Mouse (Mus musculus): ENCODE data around the gene Olfr91. TPM values are rescaled to one million over a fixed set of nuclear protein-coding genes. Genes with fewer than 3 reads are reported as not detected.

Olfr91 gene
- polyA plus RNA-seq, 1 experiment from 2014 or later, result not detected

DNA sequence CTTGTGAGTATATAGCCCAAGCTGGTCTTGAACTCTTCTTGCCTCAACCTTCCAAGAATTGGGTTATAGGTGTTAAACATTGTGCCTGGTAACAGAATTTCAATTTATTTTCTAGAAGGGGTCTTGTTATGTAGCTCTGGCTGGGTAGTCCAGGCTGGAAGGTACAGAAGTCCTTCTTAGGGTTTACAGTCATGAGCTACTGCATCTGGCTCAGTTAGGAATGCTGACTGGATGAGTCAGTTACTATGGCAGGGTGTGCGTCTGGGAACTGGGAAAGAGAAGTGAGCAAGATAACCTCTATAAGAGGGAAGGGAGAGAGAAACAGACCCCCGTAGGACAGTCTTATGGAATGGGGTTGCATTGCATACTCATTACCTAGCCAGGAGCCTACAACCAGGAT lies 22.3 kb downstream of the Olfr91 start:
- Histone ChIP-seq H3K4me2 (no peak overlapping the region), H3K27ac (replicated peaks) (no peak overlapping the region), H3K27me3 (no peaks in the 10 kb centered on the region), H3K9ac (no peak overlapping the region), H3K36me3 (peaks cover 53% of the 10 kb centered on the region), H3K4me3 (no peak overlapping the region), H3K9me3 (no peaks in the 10 kb centered on the region), H3K4me1 (replicated peaks) (peaks cover 15% of the 10 kb centered on the region)
- no peak for ATAC-seq (ENCODE audit: low FRiP score, low read depth)
- WGBS, result 94% methylated on average over 2 of the region's 2 CpGs

DNA sequence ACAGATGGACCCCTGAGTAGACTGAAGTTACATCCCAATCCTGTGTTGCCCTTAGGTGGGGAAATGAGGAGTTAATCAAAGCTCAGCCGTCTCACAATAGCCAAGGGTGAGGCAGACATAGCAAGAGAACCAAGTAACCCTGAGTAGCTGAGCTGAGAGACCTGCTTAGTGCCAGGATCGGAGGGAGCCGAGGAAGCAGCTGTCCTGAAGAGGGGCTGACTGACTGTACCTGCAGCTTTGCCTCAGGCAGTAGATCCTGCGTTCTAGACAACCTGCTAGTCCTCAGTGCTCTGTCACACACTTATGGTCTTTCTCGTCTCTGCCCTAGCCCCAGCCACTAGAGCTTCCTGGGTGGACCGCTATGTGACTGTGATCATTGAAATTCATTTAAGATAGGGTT lies 22.9 kb downstream of the Olfr91 start:
- 91% methylated on average over 6 of the region's 6 CpGs for WGBS
- Histone ChIP-seq H3K27me3 (no peaks in the 10 kb centered on the region), H3K27ac (replicated peaks) (no peak overlapping the region), H3K4me1 (replicated peaks) (peaks cover 15% of the 10 kb centered on the region), H3K4me3 (no peak overlapping the region), H3K9ac (no peak overlapping the region), H3K4me2 (no peak overlapping the region), H3K9me3 (no peaks in the 10 kb centered on the region), H3K36me3 (peaks cover 59% of the 10 kb centered on the region)
- ATAC-seq (ENCODE audit: low FRiP score, low read depth), result no peak

DNA sequence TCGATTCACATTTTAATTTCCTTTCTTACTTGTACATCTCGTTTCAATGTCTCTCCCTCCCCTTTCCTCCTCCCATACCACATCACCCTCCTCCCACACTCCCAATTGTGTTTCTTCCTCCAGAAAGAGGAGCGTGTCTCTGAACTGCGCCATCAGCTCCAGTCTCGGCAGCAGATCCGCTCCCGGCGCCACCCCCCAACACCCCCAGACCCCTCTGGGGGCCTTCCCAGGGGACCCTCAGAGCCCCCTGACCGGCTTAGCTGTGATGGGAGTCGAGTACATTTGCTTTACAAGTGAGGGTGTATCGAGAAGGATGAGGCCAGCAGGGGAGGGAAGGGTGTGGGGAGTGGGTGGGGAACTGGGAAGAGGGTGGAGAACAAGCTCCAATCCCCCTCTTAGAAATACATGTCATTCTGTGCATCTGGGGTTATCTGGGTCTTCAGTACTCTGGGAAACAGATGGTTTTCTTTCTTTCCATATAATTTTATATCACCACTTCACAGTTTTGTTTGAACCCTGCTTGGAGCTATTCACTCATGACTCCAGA lies 25.3 kb downstream of the Olfr91 start:
- 29% methylated on average over 11 of the region's 11 CpGs for WGBS
- Histone ChIP-seq H3K9me3 (no peaks in the 10 kb centered on the region), H3K4me2 (peak overlapping the region; percentile 13; the same call in 1 of the 2 replicates), H3K27ac (replicated peaks) (peak overlapping the region; percentile 54; the same call in 1 of the 2 replicates), H3K36me3 (peaks cover 83% of the 10 kb centered on the region), H3K4me3 (no peak overlapping the region), H3K4me1 (replicated peaks) (0 out of 2 replicates have a peak, but pooled peaks cover 4% of the 10 kb centered on the region), H3K9ac (no peak overlapping the region), H3K27me3 (no peaks in the 10 kb centered on the region)
- ATAC-seq (ENCODE audit: low FRiP score, low read depth), result no peak; the same call in 1 of the 2 replicates

DNA sequence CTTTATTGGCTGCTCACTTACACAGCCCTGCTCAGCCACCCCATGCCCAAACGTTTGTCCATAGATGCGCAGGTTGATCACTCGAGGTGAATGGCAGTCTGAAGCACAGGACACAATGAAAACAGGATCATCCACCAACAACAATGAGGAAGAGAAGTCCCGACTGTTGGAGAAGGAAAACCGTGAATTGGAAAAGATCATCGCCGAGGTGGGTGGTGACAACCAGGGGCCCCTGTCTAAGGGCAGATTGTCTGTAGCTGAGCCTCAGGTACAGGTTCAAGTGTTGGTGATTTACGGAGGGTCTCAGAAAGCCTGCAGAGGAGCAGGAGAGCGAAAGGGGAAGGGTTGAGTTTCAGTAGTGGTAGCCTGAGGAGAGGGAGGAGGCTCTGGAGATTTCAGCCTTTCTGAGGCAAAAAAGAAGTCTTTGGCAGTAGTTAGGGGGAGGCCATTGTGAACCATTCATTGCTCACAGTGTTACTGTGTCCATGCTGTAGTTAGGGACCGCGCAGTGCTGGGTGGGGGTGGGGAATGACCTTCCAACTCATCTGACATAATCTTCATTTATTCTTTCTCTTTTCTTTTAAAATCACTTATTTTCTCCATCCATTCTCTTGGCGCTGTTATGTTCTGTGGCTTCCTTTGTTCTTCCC lies 25.9 kb downstream of the Olfr91 start:
- no peak overlapping the region for H3K4me3 ChIP-seq
- peaks cover 89% of the 10 kb centered on the region for H3K36me3 ChIP-seq
- WGBS, result 47% methylated on average over 12 of the region's 12 CpGs
- no peaks in the 10 kb centered on the region for H3K9me3 ChIP-seq
- no peak overlapping the region for H3K9ac ChIP-seq
- no peaks in the 10 kb centered on the region for H3K27me3 ChIP-seq
- H3K4me1 ChIP-seq (replicated peaks), result 0 out of 2 replicates have a peak, but pooled peaks cover 4% of the 10 kb centered on the region
- H3K4me2 ChIP-seq, result no peak overlapping the region
- H3K27ac ChIP-seq (replicated peaks), result peak overlapping the region; percentile 36; the same call in 1 of the 2 replicates
- peak; percentile 40; the same call in 1 of the 2 replicates for ATAC-seq (ENCODE audit: low FRiP score, low read depth)

DNA sequence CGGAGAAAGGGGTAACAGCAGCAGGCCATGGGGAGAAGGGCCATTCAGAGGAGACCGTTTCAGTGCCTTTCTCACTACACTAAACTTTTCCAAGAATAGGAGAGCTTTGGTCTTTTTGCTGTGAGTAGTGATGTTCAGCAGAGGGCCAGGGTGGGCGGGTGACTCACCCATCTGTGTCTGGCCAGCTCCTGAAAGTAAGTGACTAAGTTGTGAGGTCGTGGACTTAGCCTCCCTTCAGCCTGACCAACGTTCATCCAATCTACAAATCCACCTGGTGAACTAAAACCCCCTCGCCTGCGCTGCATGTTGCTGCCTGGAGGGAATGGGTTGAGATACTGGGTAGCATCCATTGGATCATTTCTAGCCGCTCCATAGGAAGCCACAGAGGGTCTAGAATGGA lies 28.0 kb downstream of the Olfr91 start:
- Histone ChIP-seq H3K4me2 (no peak overlapping the region), H3K27me3 (no peaks in the 10 kb centered on the region), H3K9me3 (no peaks in the 10 kb centered on the region), H3K4me1 (replicated peaks) (0 out of 2 replicates have a peak, but pooled peaks cover 4% of the 10 kb centered on the region), H3K4me3 (no peak overlapping the region), H3K27ac (replicated peaks) (no peak overlapping the region), H3K36me3 (peaks cover 95% of the 10 kb centered on the region), H3K9ac (no peak overlapping the region)
- WGBS, result 89% methylated on average over 8 of the region's 8 CpGs
- no peak for ATAC-seq (ENCODE audit: low FRiP score, low read depth)

DNA sequence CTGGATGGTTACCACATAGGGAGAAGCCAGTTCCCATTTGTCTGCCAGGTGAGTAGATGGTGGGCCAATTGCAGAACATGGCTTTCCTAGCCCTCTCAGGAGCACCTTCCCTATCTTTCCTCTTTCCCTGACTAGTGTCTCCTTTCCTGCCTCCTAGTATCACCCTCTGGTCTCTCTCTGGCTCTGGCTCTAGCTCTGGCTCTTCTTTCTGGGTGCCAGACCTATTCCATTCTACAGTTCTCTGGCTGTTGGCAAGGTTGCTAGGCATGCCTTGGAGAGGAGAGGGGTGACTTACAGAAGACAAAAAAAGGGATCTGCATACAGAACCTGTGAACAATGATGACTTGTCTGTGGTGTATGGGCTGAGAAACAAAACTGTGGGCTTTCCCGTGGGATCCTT lies 30.2 kb downstream of the Olfr91 start:
- H3K9me3 ChIP-seq, result no peaks in the 10 kb centered on the region
- no peak overlapping the region for H3K4me3 ChIP-seq
- no peaks in the 10 kb centered on the region for H3K27me3 ChIP-seq
- 0 out of 2 replicates have a peak overlapping the region, but pooled peaks have one; percentile 30 for H3K27ac ChIP-seq (replicated peaks)
- H3K9ac ChIP-seq, result no peak overlapping the region
- 0 out of 2 replicates have a peak, but pooled peaks cover 4% of the 10 kb centered on the region for H3K4me1 ChIP-seq (replicated peaks)
- ATAC-seq (ENCODE audit: low FRiP score, low read depth), result peak; percentile 35
- WGBS, result 80% methylated on average over 1 of the region's 1 CpGs
- H3K36me3 ChIP-seq, result peaks cover 100% of the 10 kb centered on the region
- no peak overlapping the region for H3K4me2 ChIP-seq

DNA sequence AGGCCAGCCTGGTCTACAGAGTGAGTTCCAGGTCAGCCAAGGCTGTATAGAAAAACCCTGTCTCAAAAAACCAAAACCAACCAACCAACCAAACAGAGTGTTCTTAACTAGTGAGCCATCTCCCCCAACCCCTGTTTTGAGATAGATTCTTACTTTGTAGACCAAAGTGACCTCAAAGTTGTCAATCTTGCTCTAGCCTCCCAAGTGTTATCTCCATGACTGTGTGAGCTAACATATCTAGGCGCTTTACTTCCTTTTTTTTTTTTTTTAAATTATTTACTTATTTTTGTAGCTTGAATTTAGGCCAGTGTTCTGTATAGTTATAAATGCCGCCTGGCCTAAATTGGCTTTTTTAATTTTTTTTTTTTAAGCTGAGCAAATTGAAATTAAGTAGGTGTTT lies 32.1 kb downstream of the Olfr91 start:
- no peaks in the 10 kb centered on the region for H3K9me3 ChIP-seq
- no peaks in the 10 kb centered on the region for H3K4me1 ChIP-seq (replicated peaks)
- H3K27ac ChIP-seq (replicated peaks), result no peak overlapping the region
- no peak overlapping the region for H3K4me3 ChIP-seq
- ATAC-seq (ENCODE audit: low FRiP score, low read depth), result no peak
- 97% methylated on average over 2 of the region's 2 CpGs for WGBS
- no peak overlapping the region for H3K4me2 ChIP-seq
- H3K9ac ChIP-seq, result no peak overlapping the region
- peaks cover 99% of the 10 kb centered on the region for H3K36me3 ChIP-seq
- H3K27me3 ChIP-seq, result no peaks in the 10 kb centered on the region

DNA sequence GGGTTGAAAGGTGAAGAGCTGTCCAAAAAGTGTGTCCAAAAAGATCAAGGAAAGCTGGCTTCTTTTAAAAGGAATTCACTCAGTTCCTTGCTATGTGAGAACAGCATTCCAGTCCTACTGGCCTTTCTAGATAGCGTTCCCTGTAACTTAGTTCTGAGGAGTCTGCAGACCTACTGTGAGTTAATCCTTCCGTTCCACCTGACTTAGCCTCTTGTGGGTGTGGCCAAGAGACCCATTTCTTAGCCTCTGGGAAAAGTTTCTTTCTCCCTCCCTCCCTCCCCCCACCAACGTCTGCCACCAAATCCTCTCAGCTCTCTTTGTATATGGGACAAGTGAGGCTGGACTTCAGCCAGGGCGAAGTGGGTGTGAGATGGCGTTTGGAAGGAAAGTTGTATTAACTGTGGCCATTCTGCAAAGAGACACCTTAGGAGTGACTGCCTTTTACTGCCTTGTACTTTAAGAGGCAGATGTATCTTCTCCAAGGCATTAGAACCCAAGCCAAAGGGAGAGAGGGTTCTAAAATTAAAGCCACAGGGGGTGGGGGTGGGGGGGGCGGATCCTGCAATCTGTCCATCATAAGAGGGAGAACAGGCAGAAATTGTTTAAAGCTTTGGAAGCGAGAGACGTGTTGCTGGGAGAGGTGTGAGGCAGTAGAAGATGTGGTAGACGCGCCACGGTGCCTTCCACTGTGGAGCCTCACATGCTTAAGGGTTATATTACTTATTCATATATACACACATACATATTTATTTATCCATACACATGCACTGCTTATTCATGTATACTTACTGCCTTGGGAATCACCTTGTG lies 34.2 kb downstream of the Olfr91 start:
- Histone ChIP-seq H3K4me1 (replicated peaks) (no peaks in the 10 kb centered on the region), H3K27me3 (no peaks in the 10 kb centered on the region), H3K36me3 (peaks cover 89% of the 10 kb centered on the region), H3K9ac (no peak overlapping the region), H3K4me2 (no peak overlapping the region), H3K27ac (replicated peaks) (no peak overlapping the region), H3K4me3 (no peak overlapping the region), H3K9me3 (no peaks in the 10 kb centered on the region)
- WGBS, result 76% methylated on average over 11 of the region's 11 CpGs
- ATAC-seq (ENCODE audit: low FRiP score, low read depth), result no peak

DNA sequence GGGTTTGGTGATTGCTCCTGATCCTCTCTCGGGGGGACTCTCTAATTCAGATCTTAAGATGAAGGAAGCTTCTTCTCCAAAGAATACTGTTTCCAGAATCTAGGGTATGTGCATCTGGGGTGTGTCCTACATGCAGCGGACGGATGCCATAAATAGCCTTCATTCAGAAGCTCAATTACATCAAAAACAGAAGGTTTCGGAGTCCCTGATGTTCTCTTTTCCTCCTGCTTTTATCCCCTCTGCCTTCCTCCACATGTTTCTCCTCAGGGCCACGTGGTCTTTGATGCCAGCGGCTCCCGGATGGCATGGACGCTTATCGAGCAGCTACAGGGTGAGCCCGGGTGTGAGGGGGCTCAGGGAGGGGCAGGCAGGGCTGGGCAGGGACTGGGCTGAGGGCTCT lies 35.0 kb downstream of the Olfr91 start:
- H3K9ac ChIP-seq, result no peak overlapping the region
- no peak overlapping the region for H3K4me3 ChIP-seq
- no peaks in the 10 kb centered on the region for H3K9me3 ChIP-seq
- no peaks in the 10 kb centered on the region for H3K27me3 ChIP-seq
- no peak overlapping the region for H3K4me2 ChIP-seq
- H3K4me1 ChIP-seq (replicated peaks), result no peaks in the 10 kb centered on the region
- H3K27ac ChIP-seq (replicated peaks), result no peak overlapping the region
- WGBS, result 75% methylated on average over 10 of the region's 10 CpGs
- no peak for ATAC-seq (ENCODE audit: low FRiP score, low read depth)
- H3K36me3 ChIP-seq, result peaks cover 89% of the 10 kb centered on the region

DNA sequence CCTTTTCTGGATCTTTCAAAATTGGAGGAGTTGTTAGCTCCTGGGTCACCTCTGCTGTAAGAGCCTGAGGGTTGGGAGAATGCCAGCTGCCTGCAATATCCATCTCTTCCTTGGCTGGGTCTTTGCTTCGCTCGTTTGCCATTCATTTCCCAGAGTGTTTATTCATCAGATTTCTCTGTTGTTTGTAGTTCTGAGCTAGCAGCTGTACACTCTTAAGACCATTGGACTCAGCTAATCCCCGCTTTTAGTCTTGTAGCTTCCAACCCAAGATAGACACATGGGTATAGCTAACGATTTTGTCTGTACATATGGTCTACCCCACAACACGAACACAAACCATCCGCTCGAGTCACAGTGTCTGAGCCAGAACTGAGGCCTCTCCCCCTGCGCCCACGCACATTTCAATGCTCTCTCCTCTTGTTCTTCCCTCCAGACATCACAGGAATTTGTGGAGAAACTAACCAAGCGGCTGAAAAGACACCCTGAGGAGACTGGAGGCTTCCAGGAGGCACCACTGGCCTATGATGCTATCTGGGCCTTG lies 35.9 kb downstream of the Olfr91 start:
- no peak for ATAC-seq (ENCODE audit: low FRiP score, low read depth)
- H3K4me1 ChIP-seq (replicated peaks), result no peaks in the 10 kb centered on the region
- no peaks in the 10 kb centered on the region for H3K9me3 ChIP-seq
- no peak overlapping the region for H3K9ac ChIP-seq
- no peak overlapping the region for H3K27ac ChIP-seq (replicated peaks)
- 82% methylated on average over 10 of the region's 10 CpGs for WGBS
- peaks cover 82% of the 10 kb centered on the region for H3K36me3 ChIP-seq
- no peaks in the 10 kb centered on the region for H3K27me3 ChIP-seq
- no peak overlapping the region for H3K4me3 ChIP-seq
- no peak overlapping the region for H3K4me2 ChIP-seq

DNA sequence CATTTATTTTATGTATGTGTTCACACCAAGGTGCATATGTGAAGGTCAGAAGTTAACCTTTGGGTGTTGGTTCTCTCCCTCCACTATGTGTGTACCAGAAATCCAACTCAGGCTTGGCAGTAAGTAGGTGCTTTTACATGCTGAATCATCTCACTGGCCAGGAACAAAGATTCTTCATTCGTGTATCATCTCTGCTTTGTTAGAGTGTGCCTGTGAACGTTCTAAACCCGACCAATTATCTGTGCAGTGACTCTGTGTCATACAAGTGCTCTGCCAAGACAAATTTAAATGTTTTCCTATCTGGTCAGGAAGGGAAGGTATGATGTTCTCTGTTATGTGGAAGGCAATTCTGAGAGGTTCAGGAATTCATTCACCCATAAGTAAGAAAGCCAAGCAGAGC lies 36.6 kb downstream of the Olfr91 start:
- no peak for ATAC-seq (ENCODE audit: low FRiP score, low read depth)
- Histone ChIP-seq H3K9ac (no peak overlapping the region), H3K27ac (replicated peaks) (no peak overlapping the region), H3K4me1 (replicated peaks) (peaks cover 5% of the 10 kb centered on the region; the same call in 1 of the 2 replicates), H3K4me3 (no peak overlapping the region), H3K36me3 (peaks cover 80% of the 10 kb centered on the region), H3K4me2 (no peak overlapping the region), H3K27me3 (no peaks in the 10 kb centered on the region), H3K9me3 (no peaks in the 10 kb centered on the region)
- 77% methylated on average over 3 of the region's 3 CpGs for WGBS

DNA sequence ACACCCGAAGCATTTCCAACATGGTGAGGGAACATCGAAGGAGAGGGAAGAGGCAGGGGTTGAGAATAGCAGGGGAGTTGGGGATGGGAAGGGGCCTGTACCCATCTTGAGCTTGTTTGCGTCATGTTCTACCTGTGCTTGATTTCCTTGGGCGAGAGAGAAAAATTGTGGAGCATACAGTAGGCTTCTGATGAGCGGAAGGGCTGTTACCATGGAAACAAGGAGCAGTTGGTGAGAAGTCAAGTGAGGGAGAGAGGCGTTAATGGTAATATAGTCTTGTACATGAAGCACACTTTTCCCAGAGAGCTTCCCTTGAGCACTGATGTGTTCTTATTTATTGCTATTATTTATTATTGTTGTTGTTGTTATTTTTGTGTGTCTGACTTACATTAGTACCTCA lies 41.1 kb downstream of the Olfr91 start:
- no peak overlapping the region; the same call in 1 of the 2 replicates for H3K9ac ChIP-seq
- no peak overlapping the region for H3K4me2 ChIP-seq
- peaks cover 57% of the 10 kb centered on the region for H3K36me3 ChIP-seq
- no peaks in the 10 kb centered on the region for H3K9me3 ChIP-seq
- no peaks in the 10 kb centered on the region for H3K27me3 ChIP-seq
- peaks cover 18% of the 10 kb centered on the region for H3K4me1 ChIP-seq (replicated peaks)
- WGBS, result 63% methylated on average over 6 of the region's 6 CpGs
- H3K27ac ChIP-seq (replicated peaks), result no peak overlapping the region
- H3K4me3 ChIP-seq, result no peak overlapping the region
- no peak for ATAC-seq (ENCODE audit: low FRiP score, low read depth)

Measured in hindbrain, embryonic 15.5 days (tissue).